Mouse (Mus musculus): ENCODE data around the gene Dnase1. TPM values are rescaled to one million over a fixed set of nuclear protein-coding genes. Genes with fewer than 3 reads are reported as not detected.
A peak's percentile ranks its signal among the peaks of the same experiment; 100 is the strongest.
"Not testable (repeated sequence)": the region's sequence is repeated elsewhere in the genome, so short reads cannot be mapped to it uniquely, and the experiment has no call there.

The Dnase1 gene
- polyA plus RNA-seq, 1 experiment from 2014 or later, result 7.4 TPM

GRCm38 (mm10) chr16:4074297-4074696 lies 37.6 kb downstream of the Dnase1 start:
- Histone ChIP-seq H3K9ac (replicated peaks; ENCODE audit: low read depth, low read length) (no peak overlapping the region), H3K4me2 (ENCODE audit: low read depth, low read length) (no peak overlapping the region), H3K4me1 (ENCODE audit: control insufficient read depth, insufficient read depth, low read length) (peaks cover 9% of the 10 kb centered on the region; the same call in 1 of the 2 replicates), H3K36me3 (ENCODE audit: control insufficient read depth, insufficient read depth, low read length) (0 out of 2 replicates have a peak, but pooled peaks cover 3% of the 10 kb centered on the region), H3K9me3 (ENCODE audit: control insufficient read depth, low read length) (no peaks in the 10 kb centered on the region), H3K4me3 (ENCODE audit: low read depth, low read length) (no peak overlapping the region), H3K27me3 (ENCODE audit: control insufficient read depth, insufficient read depth, low read length) (no peaks in the 10 kb centered on the region), H3K27ac (ENCODE audit: low read depth, low read length) (no peak overlapping the region)
- no peak for ATAC-seq (ENCODE audit: low read depth)
- 73% methylated on average over 6 of the region's 6 CpGs for WGBS

- no peak overlapping the region for H3K27ac ChIP-seq (ENCODE audit: low read depth, low read length)
- H3K4me1 ChIP-seq (ENCODE audit: control insufficient read depth, insufficient read depth, low read length), result peaks cover 9% of the 10 kb centered on the region; the same call in 1 of the 2 replicates
- no peak for ATAC-seq (ENCODE audit: low read depth)
- H3K9ac ChIP-seq (replicated peaks; ENCODE audit: low read depth, low read length), result no peak overlapping the region
- H3K4me2 ChIP-seq (ENCODE audit: low read depth, low read length), result no peak overlapping the region
- no peaks in the 10 kb centered on the region for H3K9me3 ChIP-seq (ENCODE audit: control insufficient read depth, low read length)
- 0 out of 2 replicates have a peak, but pooled peaks cover 3% of the 10 kb centered on the region for H3K36me3 ChIP-seq (ENCODE audit: control insufficient read depth, insufficient read depth, low read length)
- no peaks in the 10 kb centered on the region for H3K27me3 ChIP-seq (ENCODE audit: control insufficient read depth, insufficient read depth, low read length)
- no peak overlapping the region for H3K4me3 ChIP-seq (ENCODE audit: low read depth, low read length)
- WGBS, result 77% methylated on average over 3 of the region's 3 CpGs
Observed at GRCm38 (mm10) chr16:4074836-4075235, 38.1 kb downstream of the Dnase1 start.

GRCm38 (mm10) chr16:4077384-4078061 lies 40.8 kb downstream of the Dnase1 start, which contains the start of gene Trap1:
TSS of gene Trap1 (minus strand) at chr16:4077827.
- H3K36me3 ChIP-seq (ENCODE audit: control insufficient read depth, insufficient read depth, low read length), result 0 out of 2 replicates have a peak, but pooled peaks cover 3% of the 10 kb centered on the region
- H3K9me3 ChIP-seq (ENCODE audit: control insufficient read depth, low read length), result no peaks in the 10 kb centered on the region
- peak within 1 kb of the TSS; percentile 57 for H3K4me2 ChIP-seq (ENCODE audit: low read depth, low read length)
- WGBS, result under 1% methylated on average over 52 of the region's 58 CpGs
- H3K9ac ChIP-seq (replicated peaks; ENCODE audit: low read depth, low read length), result peak within 1 kb of the TSS; percentile 82
- ATAC-seq (ENCODE audit: low read depth), result peak; percentile 99
- no peaks in the 10 kb centered on the region for H3K27me3 ChIP-seq (ENCODE audit: control insufficient read depth, insufficient read depth, low read length)
- peaks cover 9% of the 10 kb centered on the region; the same call in 1 of the 2 replicates for H3K4me1 ChIP-seq (ENCODE audit: control insufficient read depth, insufficient read depth, low read length)
- H3K4me3 ChIP-seq (ENCODE audit: low read depth, low read length), result peak within 1 kb of the TSS; percentile 87
- peak within 1 kb of the TSS; percentile 86 for H3K27ac ChIP-seq (ENCODE audit: low read depth, low read length)

- not testable (repeated sequence) for ATAC-seq (ENCODE audit: low read depth); H3K27ac ChIP-seq (ENCODE audit: low read depth, low read length); H3K9me3 ChIP-seq (ENCODE audit: control insufficient read depth, low read length); H3K4me3 ChIP-seq (ENCODE audit: low read depth, low read length); H3K27me3 ChIP-seq (ENCODE audit: control insufficient read depth, insufficient read depth, low read length); H3K4me1 ChIP-seq (ENCODE audit: control insufficient read depth, insufficient read depth, low read length); H3K36me3 ChIP-seq (ENCODE audit: control insufficient read depth, insufficient read depth, low read length); H3K9ac ChIP-seq (replicated peaks; ENCODE audit: low read depth, low read length)
- WGBS, result 79% methylated on average over 10 of the region's 10 CpGs
- H3K4me2 ChIP-seq (ENCODE audit: low read depth, low read length), result peak overlapping the region; percentile 57; the same call in 1 of the 2 replicates
Observed at GRCm38 (mm10) chr16:4078302-4078701, 41.6 kb downstream of the Dnase1 start.

GRCm38 (mm10) chr16:4079656-4080055 lies 42.9 kb downstream of the Dnase1 start:
- Histone ChIP-seq H3K27me3 (ENCODE audit: control insufficient read depth, insufficient read depth, low read length) (no peaks in the 10 kb centered on the region), H3K27ac (ENCODE audit: low read depth, low read length) (no peak overlapping the region), H3K4me2 (ENCODE audit: low read depth, low read length) (no peak overlapping the region), H3K36me3 (ENCODE audit: control insufficient read depth, insufficient read depth, low read length) (peaks cover 12% of the 10 kb centered on the region), H3K9ac (replicated peaks; ENCODE audit: low read depth, low read length) (no peak overlapping the region), H3K4me3 (ENCODE audit: low read depth, low read length) (no peak overlapping the region), H3K4me1 (ENCODE audit: control insufficient read depth, insufficient read depth, low read length) (peaks cover 9% of the 10 kb centered on the region; the same call in 1 of the 2 replicates), H3K9me3 (ENCODE audit: control insufficient read depth, low read length) (no peaks in the 10 kb centered on the region)
- no peak for ATAC-seq (ENCODE audit: low read depth)
- 93% methylated on average over 1 of the region's 1 CpGs for WGBS

- not testable (repeated sequence) for H3K4me3 ChIP-seq (ENCODE audit: low read depth, low read length); H3K4me2 ChIP-seq (ENCODE audit: low read depth, low read length); H3K27ac ChIP-seq (ENCODE audit: low read depth, low read length); H3K27me3 ChIP-seq (ENCODE audit: control insufficient read depth, insufficient read depth, low read length); H3K4me1 ChIP-seq (ENCODE audit: control insufficient read depth, insufficient read depth, low read length); H3K9me3 ChIP-seq (ENCODE audit: control insufficient read depth, low read length); H3K9ac ChIP-seq (replicated peaks; ENCODE audit: low read depth, low read length); ATAC-seq (ENCODE audit: low read depth)
- peaks cover 20% of the 10 kb centered on the region for H3K36me3 ChIP-seq (ENCODE audit: control insufficient read depth, insufficient read depth, low read length)
- 64% methylated on average over 3 of the region's 3 CpGs for WGBS
Observed at GRCm38 (mm10) chr16:4080419-4080818, 43.7 kb downstream of the Dnase1 start.

- H3K9me3 ChIP-seq (ENCODE audit: control insufficient read depth, low read length), result no peaks in the 10 kb centered on the region
- H3K27ac ChIP-seq (ENCODE audit: low read depth, low read length), result no peak overlapping the region
- ATAC-seq (ENCODE audit: low read depth), result no peak
- no peak overlapping the region for H3K4me2 ChIP-seq (ENCODE audit: low read depth, low read length)
- no peaks in the 10 kb centered on the region for H3K27me3 ChIP-seq (ENCODE audit: control insufficient read depth, insufficient read depth, low read length)
- no peak overlapping the region for H3K9ac ChIP-seq (replicated peaks; ENCODE audit: low read depth, low read length)
- peaks cover 57% of the 10 kb centered on the region for H3K36me3 ChIP-seq (ENCODE audit: control insufficient read depth, insufficient read depth, low read length)
- H3K4me1 ChIP-seq (ENCODE audit: control insufficient read depth, insufficient read depth, low read length), result no peaks in the 10 kb centered on the region
- 95% methylated on average over 7 of the region's 7 CpGs for WGBS
- no peak overlapping the region for H3K4me3 ChIP-seq (ENCODE audit: low read depth, low read length)
Observed at GRCm38 (mm10) chr16:4085051-4085450, 48.3 kb downstream of the Dnase1 start.

- H3K9me3 ChIP-seq (ENCODE audit: control insufficient read depth, low read length), result no peaks in the 10 kb centered on the region
- no peak overlapping the region for H3K27ac ChIP-seq (ENCODE audit: low read depth, low read length)
- ATAC-seq (ENCODE audit: low read depth), result no peak
- H3K9ac ChIP-seq (replicated peaks; ENCODE audit: low read depth, low read length), result no peak overlapping the region
- no peak overlapping the region for H3K4me3 ChIP-seq (ENCODE audit: low read depth, low read length)
- 96% methylated on average over 9 of the region's 9 CpGs for WGBS
- H3K36me3 ChIP-seq (ENCODE audit: control insufficient read depth, insufficient read depth, low read length), result peaks cover 66% of the 10 kb centered on the region
- no peaks in the 10 kb centered on the region for H3K27me3 ChIP-seq (ENCODE audit: control insufficient read depth, insufficient read depth, low read length)
- no peaks in the 10 kb centered on the region for H3K4me1 ChIP-seq (ENCODE audit: control insufficient read depth, insufficient read depth, low read length)
- no peak overlapping the region for H3K4me2 ChIP-seq (ENCODE audit: low read depth, low read length)
Observed at GRCm38 (mm10) chr16:4085851-4086387, 49.2 kb downstream of the Dnase1 start.

- no peaks in the 10 kb centered on the region for H3K4me1 ChIP-seq (ENCODE audit: control insufficient read depth, insufficient read depth, low read length)
- no peak for ATAC-seq (ENCODE audit: low read depth)
- H3K4me3 ChIP-seq (ENCODE audit: low read depth, low read length), result no peak overlapping the region
- no peak overlapping the region for H3K4me2 ChIP-seq (ENCODE audit: low read depth, low read length)
- WGBS, result 95% methylated on average over 8 of the region's 8 CpGs
- H3K27me3 ChIP-seq (ENCODE audit: control insufficient read depth, insufficient read depth, low read length), result no peaks in the 10 kb centered on the region
- H3K9me3 ChIP-seq (ENCODE audit: control insufficient read depth, low read length), result no peaks in the 10 kb centered on the region
- H3K27ac ChIP-seq (ENCODE audit: low read depth, low read length), result no peak overlapping the region
- H3K36me3 ChIP-seq (ENCODE audit: control insufficient read depth, insufficient read depth, low read length), result peaks cover 79% of the 10 kb centered on the region
- H3K9ac ChIP-seq (replicated peaks; ENCODE audit: low read depth, low read length), result no peak overlapping the region
Observed at GRCm38 (mm10) chr16:4087214-4087913, 50.6 kb downstream of the Dnase1 start.
